Mouse (Mus musculus) heart, embryonic 15.5 days (tissue): Measurements from ENCODE around the gene Clec1a. TPM values are rescaled to one million over a fixed set of nuclear protein-coding genes. Genes with fewer than 3 reads are reported as not detected.
"Not testable (repeated sequence)": the region's sequence is repeated elsewhere in the genome, so short reads cannot be mapped to it uniquely, and the experiment has no call there.

Experiments
- ATAC-seq: fragments of 200-750 bp; cut with Nextera tagmentation; replicated peaks from 2 replicates; pipeline ENCODE4 v1.8.0; 2017; ENCODE audit warnings: low read depth, moderate TSS enrichment; ENCODE audit not compliant: insufficient number of reproducible peaks, insufficient read depth, low FRiP score
- H3K27ac ChIP-seq: fragments of 300-500 bp; sonication (generic); 2 replicates; pipeline ENCODE4 v1.5.1; 2015; ENCODE audit warnings: mild to moderate bottlenecking, inconsistent platforms
- H3K27me3 ChIP-seq: fragments of 300-500 bp; sonication (generic); 2 replicates; pipeline ENCODE4 v1.6.1; 2015; ENCODE audit warnings: inconsistent platforms
- H3K36me3 ChIP-seq: fragments of 300-500 bp; sonication (generic); 2 replicates; pipeline ENCODE4 v1.6.1; 2015; ENCODE audit warnings: mild to moderate bottlenecking, inconsistent platforms
- H3K4me1 ChIP-seq: fragments of 300-500 bp; sonication (generic); replicated peaks from 2 replicates; pipeline ENCODE4 v1.6.1; 2015; ENCODE audit warnings: inconsistent platforms
- H3K4me2 ChIP-seq: fragments of 300-500 bp; sonication (generic); 2 replicates; pipeline ENCODE4 v1.6.1; 2015; ENCODE audit warnings: inconsistent platforms, mild to moderate bottlenecking, moderate library complexity
- H3K4me3 ChIP-seq: fragments of 300-500 bp; sonication (generic); 2 replicates; pipeline ENCODE4 v1.5.1; 2015; ENCODE audit warnings: mild to moderate bottlenecking, inconsistent platforms
- H3K9ac ChIP-seq: fragments of 300-500 bp; sonication (generic); 2 replicates; pipeline ENCODE4 v1.6.1; 2015; ENCODE audit warnings: mild to moderate bottlenecking, inconsistent platforms
- H3K9me3 ChIP-seq: fragments of 300-500 bp; sonication (generic); replicated peaks from 2 replicates; pipeline ENCODE4 v1.6.1; 2016; ENCODE audit warnings: inconsistent platforms
- WGBS: fragments of 180-500 bp; shearing (Covaris S2); methylation state at CpG from one replicate; pipeline ENCODE4 v1.1.7; 2015; ENCODE audit warnings: mixed read lengths; 5-methylcytosine and 5-hydroxymethylcytosine counted together
- polyA plus RNA-seq: library from polyadenylated mRNA; unstranded; fragments of >200 nt; fragmentation: Nextera tagmentation; extraction: Ambion mirVana; gene quantifications from 2 replicates; pipeline ENCODE4 v1.2.1, GENCODE M21; 2015

The Clec1a gene
- 5.7 and 6.3 TPM in 2 replicates for polyA plus RNA-seq

DNA sequence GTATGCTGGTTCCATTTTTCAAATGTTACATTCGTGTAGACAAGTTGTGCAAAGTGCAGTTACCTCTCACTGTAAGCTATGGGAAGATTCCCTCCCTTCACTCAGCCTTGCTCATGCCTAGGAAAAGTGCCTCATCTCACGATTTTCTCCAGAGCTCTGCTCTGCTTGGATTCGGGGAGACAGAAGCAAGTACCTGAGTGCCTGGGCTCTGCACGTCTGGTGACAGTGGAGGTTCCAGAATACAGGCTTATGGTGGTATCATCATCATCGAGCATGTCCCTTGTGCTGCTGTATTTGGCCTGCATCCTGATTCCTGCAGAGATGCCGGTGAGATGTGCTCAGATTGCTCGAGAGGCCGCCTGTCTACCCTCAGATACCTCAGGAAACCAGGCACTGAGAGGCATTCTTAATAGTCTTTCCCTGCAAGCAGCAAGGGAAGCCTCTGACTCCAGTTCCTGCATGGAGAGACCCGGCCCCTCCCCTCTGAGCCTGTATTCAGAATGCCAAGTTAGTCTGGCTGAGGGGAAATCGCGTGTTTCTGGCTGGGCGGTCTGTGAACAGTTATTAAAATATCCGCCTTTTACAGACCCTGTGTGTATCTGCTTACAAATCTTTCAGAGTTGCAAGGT lies at the start of gene Clec1a:
TSS of gene Clec1a (minus strand) at position 590 of the 629 bp plus-strand sequence.
- Histone ChIP-seq H3K36me3 (no peaks in the 10 kb centered on the region), H3K27me3 (no peaks in the 10 kb centered on the region), H3K27ac (peak within 1 kb of the TSS; percentile 49), H3K4me3 (peak within 1 kb of the TSS; percentile 33), H3K9ac (no peak within 1 kb of the TSS), H3K9me3 (no peaks in the 10 kb centered on the region), H3K4me1 (no peaks in the 10 kb centered on the region; the same call in 1 of the 2 replicates), H3K4me2 (peak within 1 kb of the TSS; percentile 26)
- no peak for ATAC-seq
- WGBS: 56% methylated on average over 13 of the region's 13 CpGs

DNA sequence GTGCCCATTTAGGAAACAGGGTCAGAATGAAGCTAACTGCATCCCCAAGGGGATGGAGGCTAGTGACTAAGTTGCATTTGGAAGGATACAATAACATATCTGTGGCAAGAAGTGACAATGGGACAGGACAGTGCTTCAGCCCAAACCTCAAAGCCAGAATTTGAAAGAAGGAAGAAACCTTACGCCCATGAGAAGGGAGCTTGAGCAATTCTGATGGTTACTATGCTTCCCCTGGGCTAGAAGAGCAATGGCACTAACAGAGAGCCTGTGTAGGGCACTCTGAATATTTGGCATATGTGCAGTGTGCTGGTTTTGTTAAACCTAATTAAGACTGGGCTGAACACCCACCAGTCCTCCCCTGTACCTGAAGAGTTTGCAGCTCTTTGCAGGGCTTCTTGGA lies 47.7 kb upstream of the Clec1a start:
- H3K4me3 ChIP-seq, ATAC-seq, H3K27me3 ChIP-seq, H3K27ac ChIP-seq, H3K36me3 ChIP-seq, H3K9me3 ChIP-seq, H3K4me2 ChIP-seq, H3K4me1 ChIP-seq, H3K9ac ChIP-seq: not testable (repeated sequence)
- 79% methylated on average over 1 of the region's 1 CpGs for WGBS

DNA sequence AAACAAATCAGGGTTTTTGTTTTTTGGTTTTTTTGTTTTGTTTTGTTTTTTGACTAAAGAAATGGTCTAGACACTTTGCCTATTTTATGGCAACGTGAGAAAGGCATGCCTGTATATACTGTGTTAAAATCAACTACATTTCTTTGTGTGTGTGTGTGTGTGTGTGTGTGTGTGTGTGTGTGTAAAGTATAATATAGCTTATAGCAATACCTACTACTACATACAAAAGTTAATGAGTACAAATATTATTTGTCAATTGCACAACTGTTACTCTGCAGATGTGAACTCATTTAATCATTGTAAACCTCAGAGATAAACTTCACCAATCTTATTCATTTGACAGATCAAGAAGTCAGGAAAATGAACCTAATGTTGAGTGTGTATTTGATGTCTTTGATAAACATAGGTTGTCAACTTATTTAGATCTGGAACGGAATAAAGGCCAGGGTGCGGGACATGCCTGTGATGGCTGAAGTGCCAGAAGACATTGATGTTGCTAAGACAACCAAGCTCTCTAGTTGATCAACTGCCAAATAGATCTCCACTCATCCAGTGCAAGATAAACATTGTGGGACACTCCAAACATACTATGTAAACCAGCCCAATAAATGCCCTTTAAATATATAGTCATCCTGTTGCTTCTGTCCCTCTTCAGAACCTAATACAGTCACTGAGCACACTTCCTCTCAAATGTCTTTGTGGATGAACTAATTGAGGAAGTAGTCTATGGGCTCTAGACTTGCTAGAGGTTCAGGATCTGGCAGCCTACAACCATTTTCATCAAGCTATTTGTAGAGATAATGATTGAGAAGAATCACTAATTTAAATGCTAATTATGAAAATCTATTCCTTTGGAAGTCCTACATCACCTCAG lies 45.8 kb upstream of the Clec1a start:
- 83% methylated on average over 3 of the region's 3 CpGs for WGBS
- ATAC-seq: no peak

DNA sequence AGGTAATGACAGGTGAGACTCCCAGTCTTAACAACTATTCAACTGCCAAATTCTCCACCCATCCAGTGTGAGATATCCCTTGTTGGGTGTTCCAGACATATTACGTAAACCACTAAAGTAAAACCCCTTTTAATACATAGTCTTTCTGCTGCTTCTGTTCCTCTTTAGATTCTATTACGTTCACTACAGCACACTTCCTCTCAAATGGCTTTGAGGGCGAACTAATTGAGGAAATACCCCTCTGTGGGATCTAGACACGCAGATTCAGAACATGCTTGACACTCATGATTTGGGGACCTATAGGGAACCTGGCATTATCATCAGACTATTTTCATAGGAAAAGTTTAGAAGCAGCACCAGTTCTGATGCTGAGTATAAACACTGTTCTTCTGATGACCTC lies 43.1 kb upstream of the Clec1a start:
- no peak overlapping the region for H3K4me3 ChIP-seq
- no peaks in the 10 kb centered on the region for H3K27me3 ChIP-seq
- no peak for ATAC-seq
- 66% methylated on average over 4 of the region's 4 CpGs for WGBS
- no peaks in the 10 kb centered on the region for H3K4me1 ChIP-seq
- no peak overlapping the region for H3K9ac ChIP-seq
- no peaks in the 10 kb centered on the region for H3K9me3 ChIP-seq
- H3K36me3 ChIP-seq: no peaks in the 10 kb centered on the region
- H3K27ac ChIP-seq: no peak overlapping the region
- H3K4me2 ChIP-seq: no peak overlapping the region

More for the DNA sequence above, 45.8 kb upstream of the Clec1a start:
- H3K4me3 ChIP-seq: no peak overlapping the region
- 0 out of 2 replicates have a peak, but pooled peaks cover 3% of the 10 kb centered on the region for H3K9me3 ChIP-seq
- H3K4me1 ChIP-seq: no peaks in the 10 kb centered on the region
- no peak overlapping the region for H3K9ac ChIP-seq
- no peaks in the 10 kb centered on the region for H3K36me3 ChIP-seq
- H3K27me3 ChIP-seq: no peaks in the 10 kb centered on the region
- no peak overlapping the region for H3K4me2 ChIP-seq
- no peak overlapping the region for H3K27ac ChIP-seq

DNA sequence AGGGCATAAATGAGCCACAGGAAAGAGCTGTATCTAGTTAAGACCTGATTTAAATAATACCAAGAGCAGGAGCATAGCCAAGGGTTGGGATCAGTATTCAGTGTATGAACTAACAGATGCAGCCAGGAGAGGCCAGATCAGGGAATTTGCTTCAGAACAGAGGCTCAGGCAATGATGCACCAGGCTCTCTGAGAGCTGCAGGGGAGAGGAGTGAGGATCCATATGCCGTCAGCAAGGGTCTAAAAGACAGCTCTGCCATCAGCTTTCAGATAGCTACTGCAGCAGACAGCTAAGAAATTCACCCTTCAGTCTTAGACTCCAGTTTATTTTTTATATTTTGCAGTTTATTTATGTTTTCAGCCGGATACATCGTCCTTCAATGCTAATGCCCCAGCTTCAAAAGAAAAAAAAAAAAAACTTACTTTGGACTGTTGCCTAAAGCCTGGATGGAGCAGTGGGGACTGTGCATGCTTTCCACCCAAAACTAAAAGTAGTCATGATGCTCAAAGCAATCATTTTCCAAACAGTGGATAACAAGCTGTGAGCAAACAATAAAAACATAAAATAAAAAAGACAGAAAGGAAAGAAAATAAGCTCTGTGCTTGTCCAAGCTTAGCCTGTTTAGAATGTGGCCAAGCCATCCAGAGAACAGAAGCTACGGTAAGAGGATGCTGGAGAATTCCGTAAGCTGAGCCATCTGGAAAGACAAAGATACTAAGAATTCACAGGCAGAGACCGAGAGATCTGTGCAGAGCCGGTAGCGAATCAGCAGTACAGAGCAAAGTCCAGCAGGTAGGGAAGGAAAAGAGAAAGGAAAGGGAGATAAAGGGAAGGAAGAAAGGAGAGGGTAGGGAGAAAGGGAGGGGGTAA lies 28.5 kb upstream of the Clec1a start:
- no peak overlapping the region for H3K4me2 ChIP-seq

DNA sequence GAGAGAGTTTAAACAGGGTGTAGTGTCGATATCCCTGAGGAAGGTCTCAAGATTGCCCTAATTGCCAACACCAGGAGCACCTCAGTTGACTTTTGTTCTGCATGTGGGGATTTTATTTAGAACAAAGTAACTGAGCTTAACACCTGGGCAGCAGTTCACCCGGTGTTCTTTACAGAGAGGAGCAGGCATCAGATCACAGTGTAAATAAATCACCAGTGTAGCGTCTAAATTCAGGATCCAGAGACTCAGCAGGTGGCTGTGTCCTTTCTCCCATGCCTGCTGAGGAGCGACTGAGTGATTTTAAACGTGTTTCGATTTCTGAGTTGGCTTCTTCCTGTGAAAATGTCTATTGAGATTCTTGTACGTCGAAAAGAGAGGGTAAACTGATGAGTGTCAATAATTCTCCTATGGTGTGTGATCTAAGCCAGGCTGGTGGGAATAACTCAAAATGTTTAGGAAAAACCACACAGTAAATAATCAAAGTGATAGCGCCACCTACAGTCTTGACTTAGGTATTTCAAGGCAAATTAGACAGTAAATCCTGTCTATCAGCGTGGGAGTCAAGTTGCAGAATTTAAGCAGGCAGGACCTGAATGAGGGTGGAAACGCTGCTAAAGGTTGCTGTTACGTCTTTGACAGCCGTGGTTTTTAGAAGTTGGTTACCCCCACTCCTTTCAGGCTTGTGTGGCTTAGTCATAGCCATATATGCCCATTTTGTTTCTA lies 24.8 kb upstream of the Clec1a start:
- Histone ChIP-seq H3K9ac (no peak overlapping the region), H3K27me3 (no peaks in the 10 kb centered on the region), H3K4me3 (no peak overlapping the region), H3K4me1 (no peaks in the 10 kb centered on the region), H3K27ac (no peak overlapping the region), H3K9me3 (no peaks in the 10 kb centered on the region), H3K36me3 (no peaks in the 10 kb centered on the region), H3K4me2 (no peak overlapping the region)
- whole genome bisulfite sequencing: 29% methylated on average over 13 of the region's 13 CpGs
- no peak for ATAC-seq

More for the DNA sequence above, 28.5 kb upstream of the Clec1a start:
- no peak overlapping the region for H3K4me3 ChIP-seq
- no peak overlapping the region for H3K27ac ChIP-seq
- no peaks in the 10 kb centered on the region for H3K4me1 ChIP-seq
- no peaks in the 10 kb centered on the region for H3K27me3 ChIP-seq
- H3K9ac ChIP-seq: no peak overlapping the region
- H3K36me3 ChIP-seq: no peaks in the 10 kb centered on the region
- ATAC-seq: no peak
- H3K9me3 ChIP-seq: no peaks in the 10 kb centered on the region
- WGBS: 61% methylated on average over 8 of the region's 8 CpGs

DNA sequence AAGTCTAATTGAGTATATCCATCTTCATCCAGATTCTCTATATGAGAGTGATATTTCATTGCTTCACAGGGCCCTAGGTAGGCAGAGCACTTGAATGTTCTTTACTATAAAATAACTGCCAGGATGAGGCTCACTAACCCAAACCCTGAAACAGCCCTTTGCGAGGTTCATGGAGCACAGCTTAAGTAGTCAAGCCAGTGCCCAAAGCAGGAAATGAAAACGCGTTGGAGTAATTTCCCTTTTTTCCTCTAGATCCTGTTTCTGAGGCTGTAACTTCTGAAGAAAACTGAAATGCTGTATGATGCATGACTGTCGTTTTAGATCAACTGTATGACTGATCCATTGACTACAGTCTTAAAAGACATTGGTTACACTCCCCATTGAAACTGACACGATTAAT lies 20.8 kb upstream of the Clec1a start:
- Histone ChIP-seq H3K4me3 (no peak overlapping the region), H3K36me3 (no peaks in the 10 kb centered on the region), H3K4me2 (no peak overlapping the region), H3K27me3 (no peaks in the 10 kb centered on the region), H3K9me3 (no peaks in the 10 kb centered on the region), H3K27ac (no peak overlapping the region), H3K4me1 (no peaks in the 10 kb centered on the region), H3K9ac (no peak overlapping the region)
- WGBS: 69% methylated on average over 5 of the region's 5 CpGs
- ATAC-seq: no peak

- WGBS: 86% methylated on average over 6 of the region's 6 CpGs
- no peak for ATAC-seq
Observed at GRCm38 (mm10) chr6:129471386-129471785, 19.6 kb upstream of the Clec1a start.

DNA sequence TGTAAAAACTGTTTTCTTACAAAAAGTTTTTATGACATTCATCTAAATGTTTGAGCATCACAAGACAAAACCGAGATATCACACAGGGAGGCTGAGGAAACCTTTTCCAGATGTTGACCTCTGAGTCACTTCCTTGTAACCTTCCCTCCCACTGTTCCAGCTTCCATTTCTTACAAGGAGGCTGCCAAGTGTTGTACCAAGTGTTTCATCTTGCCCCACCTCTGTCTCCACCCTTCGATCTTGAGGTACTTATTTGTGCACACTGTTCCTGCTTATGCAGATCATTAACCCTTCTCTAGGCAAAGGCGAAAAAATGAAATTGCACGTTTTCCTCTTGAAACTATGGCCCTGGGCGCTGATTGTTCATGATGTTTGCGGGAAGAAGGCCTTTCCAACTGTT lies 2.1 kb downstream of the Clec1a start:
- Histone ChIP-seq H3K36me3 (no peaks in the 10 kb centered on the region), H3K4me3 (0 out of 2 replicates have a peak overlapping the region, but pooled peaks have one; percentile 8), H3K4me1 (no peaks in the 10 kb centered on the region; the same call in 1 of the 2 replicates), H3K27ac (peak overlapping the region; percentile 20; the same call in 1 of the 2 replicates), H3K27me3 (no peaks in the 10 kb centered on the region), H3K4me2 (peak overlapping the region; percentile 6; the same call in 1 of the 2 replicates), H3K9me3 (no peaks in the 10 kb centered on the region), H3K9ac (no peak overlapping the region)
- no peak for ATAC-seq
- 62% methylated on average over 6 of the region's 6 CpGs for WGBS

More at GRCm38 (mm10) chr6:129471386-129471785, 19.6 kb upstream of the Clec1a start:
- no peak overlapping the region for H3K4me2 ChIP-seq
- H3K36me3 ChIP-seq: no peaks in the 10 kb centered on the region
- H3K9ac ChIP-seq: no peak overlapping the region
- no peaks in the 10 kb centered on the region for H3K27me3 ChIP-seq
- H3K9me3 ChIP-seq: no peaks in the 10 kb centered on the region
- H3K4me3 ChIP-seq: no peak overlapping the region
- no peaks in the 10 kb centered on the region for H3K4me1 ChIP-seq
- H3K27ac ChIP-seq: no peak overlapping the region

- Histone ChIP-seq H3K4me1 (no peaks in the 10 kb centered on the region), H3K27ac (no peak overlapping the region), H3K9ac (no peak overlapping the region), H3K4me3 (no peak overlapping the region), H3K36me3 (no peaks in the 10 kb centered on the region), H3K4me2 (no peak overlapping the region), H3K27me3 (no peaks in the 10 kb centered on the region), H3K9me3 (no peaks in the 10 kb centered on the region)
- ATAC-seq: no peak
- WGBS: 75% methylated on average over 2 of the region's 2 CpGs
Observed at GRCm38 (mm10) chr6:129438033-129438432, 13.8 kb downstream of the Clec1a start.
